Mouse (Mus musculus) heart, adult 18-20 months (tissue): ENCODE results near the gene Slc18a3. TPM values are rescaled to one million over a fixed set of nuclear protein-coding genes. Genes with fewer than 3 reads are reported as not detected.

Experiments
- DNase-seq, 2 experiments: peaks; one replicate each; pipeline ENCODE4 v3.0.0; 2021 to 2022; ENCODE audit warnings: mixed read lengths in 1 of 2
- total RNA-seq, 2 experiments: library from RNA; stranded (reverse); gene quantifications; 2 replicates each; pipeline ENCODE4 v1.2.3; 2021

Gene Slc18a3
- total RNA-seq, 2 experiments from 2014 or later: not detected

- no peak for DNase-seq
These were observed 1.2 kb downstream of the Slc18a3 start for GRCm38 (mm10) chr14:32463211-32464040.

GRCm38 (mm10) chr14:32452552-32452951, 12.1 kb downstream of the Slc18a3 start:
- DNase-seq: no peak

GRCm38 (mm10) chr14:32446989-32447388, 17.7 kb downstream of the Slc18a3 start:
- no peak for DNase-seq

GRCm38 (mm10) chr14:32443446-32443845, 21.2 kb downstream of the Slc18a3 start:
- DNase-seq: no peak

GRCm38 (mm10) chr14:32439744-32440143, 24.9 kb downstream of the Slc18a3 start:
- DNase-seq: no peak

- DNase-seq: no peak
These were observed 25.3 kb downstream of the Slc18a3 start for GRCm38 (mm10) chr14:32439316-32439715.

- DNase-seq: no peak
These were observed 27.3 kb downstream of the Slc18a3 start for GRCm38 (mm10) chr14:32437352-32437793.

GRCm38 (mm10) chr14:32429030-32429602, 35.5 kb downstream of the Slc18a3 start:
- no peak for DNase-seq

GRCm38 (mm10) chr14:32423946-32424345, 40.7 kb downstream of the Slc18a3 start:
- no peak for DNase-seq

- no peak for DNase-seq
These were observed 45.9 kb downstream of the Slc18a3 start for GRCm38 (mm10) chr14:32418747-32419146.

Other genes starting within 250 kb of the Slc18a3 start
- gene Ogdhl, start 142.8 kb downstream of the Slc18a3 start, total RNA-seq: 10 to 100 TPM; 70.4 to 86.7 TPM
- not detected for gene 1700024G13Rik, start 76.5 kb downstream of the Slc18a3 start, total RNA-seq
- gene Chat, start 1.1 kb upstream of the Slc18a3 start, total RNA-seq: not detected
- gene Ercc6, start 48.7 kb upstream of the Slc18a3 start, total RNA-seq: 1 to 10 TPM; 3.2 to 3.3 TPM
- not detected for gene Prrxl1, start 134.6 kb upstream of the Slc18a3 start, total RNA-seq
- gene 3425401B19Rik, start 220.4 kb upstream of the Slc18a3 start, total RNA-seq: 100 to 1,000 TPM in 1 of 2 experiments, 10 to 100 TPM in 1; 98.0 to 103 TPM